Mouse (Mus musculus): Measurements from ENCODE around the gene Tmem144. TPM values are rescaled to one million over a fixed set of nuclear protein-coding genes. Genes with fewer than 3 reads are reported as not detected.

The Tmem144 gene
- polyA plus RNA-seq, 2 experiments: 0.68 to 1.9 TPM

GRCm38 (mm10) chr3:79867121-79867709, 14.6 kb upstream of the Tmem144 start:
- Histone ChIP-seq H3K27ac (no peak overlapping the region), H3K9me3 (ENCODE audit: control insufficient read depth, low read length) (no peaks in the 10 kb centered on the region), H3K27me3 (ENCODE audit: control insufficient read depth, insufficient read depth, low read length) (no peaks in the 10 kb centered on the region), H3K9ac (replicated peaks) (no peak overlapping the region), H3K4me2 (ENCODE audit: low read depth) (no peak overlapping the region), H3K4me3 (ENCODE audit: insufficient read depth in 1 of 2, low read depth in 2 of 2, low read length in 2 of 2) (no peak overlapping the region), H3K36me3 (replicated peaks; ENCODE audit: control insufficient read depth, insufficient read depth, low read depth) (no peaks in the 10 kb centered on the region), H3K4me1 (replicated peaks; ENCODE audit: control insufficient read depth in 2 of 2, insufficient read depth in 2 of 2, low read length in 1 of 2) (no peaks in the 10 kb centered on the region)
- ATAC-seq (ENCODE audit: insufficient read depth) (no peak), DNase-seq (ENCODE audit: low read depth in 3 of 3, low spot score in 3 of 3) (no peak)
- 23% methylated on average over 1 of the region's 1 CpGs for WGBS (ENCODE audit: insufficient replicate concordance)
- TF ChIP-seq EP300 (IDR thresholded peaks at IDR 0.05; ENCODE audit: low read depth): no peak
- no peak for TF ChIP-seq CTCF (IDR thresholded peaks at IDR 0.05; ENCODE audit: low read depth)

GRCm38 (mm10) chr3:79866526-79866925, 14.0 kb upstream of the Tmem144 start:
- no peaks in the 10 kb centered on the region for H3K9me3 ChIP-seq (ENCODE audit: control insufficient read depth, low read length)
- 64% methylated on average over 9 of the region's 9 CpGs for WGBS (ENCODE audit: insufficient replicate concordance)
- H3K27ac ChIP-seq: no peak overlapping the region
- no peak overlapping the region for H3K4me2 ChIP-seq (ENCODE audit: low read depth)
- H3K9ac ChIP-seq (replicated peaks): no peak overlapping the region
- no peak for ATAC-seq (ENCODE audit: insufficient read depth)
- H3K4me1 ChIP-seq (replicated peaks; ENCODE audit: control insufficient read depth in 2 of 2, insufficient read depth in 2 of 2, low read length in 1 of 2): no peaks in the 10 kb centered on the region
- no peaks in the 10 kb centered on the region for H3K27me3 ChIP-seq (ENCODE audit: control insufficient read depth, insufficient read depth, low read length)
- H3K36me3 ChIP-seq (replicated peaks; ENCODE audit: control insufficient read depth, insufficient read depth, low read depth): no peaks in the 10 kb centered on the region
- TF ChIP-seq EP300 (IDR thresholded peaks at IDR 0.05; ENCODE audit: low read depth): no peak
- TF ChIP-seq CTCF (IDR thresholded peaks at IDR 0.05; ENCODE audit: low read depth): no peak
- no peak for DNase-seq (ENCODE audit: low read depth in 3 of 3, low spot score in 3 of 3)
- no peak overlapping the region for H3K4me3 ChIP-seq (ENCODE audit: insufficient read depth in 1 of 2, low read depth in 2 of 2, low read length in 2 of 2)

GRCm38 (mm10) chr3:79866089-79866488, 13.5 kb upstream of the Tmem144 start:
- no peak for ATAC-seq (ENCODE audit: insufficient read depth)
- DNase-seq (ENCODE audit: low read depth in 3 of 3, low spot score in 3 of 3): no peak

GRCm38 (mm10) chr3:79864824-79865223, 12.3 kb upstream of the Tmem144 start:
- Histone ChIP-seq H3K36me3 (replicated peaks; ENCODE audit: control insufficient read depth, insufficient read depth, low read depth) (no peaks in the 10 kb centered on the region), H3K27ac (no peak overlapping the region), H3K9me3 (ENCODE audit: control insufficient read depth, low read length) (no peaks in the 10 kb centered on the region), H3K9ac (replicated peaks) (no peak overlapping the region), H3K27me3 (ENCODE audit: control insufficient read depth, insufficient read depth, low read length) (no peaks in the 10 kb centered on the region), H3K4me2 (ENCODE audit: low read depth) (no peak overlapping the region), H3K4me3 (ENCODE audit: insufficient read depth in 1 of 2, low read depth in 2 of 2, low read length in 2 of 2) (no peak overlapping the region), H3K4me1 (replicated peaks; ENCODE audit: control insufficient read depth in 2 of 2, insufficient read depth in 2 of 2, low read length in 1 of 2) (no peaks in the 10 kb centered on the region)
- 27% methylated on average over 7 of the region's 7 CpGs for WGBS (ENCODE audit: insufficient replicate concordance)
- ATAC-seq (ENCODE audit: insufficient read depth) (no peak), DNase-seq (ENCODE audit: low read depth in 3 of 3, low spot score in 3 of 3) (no peak)
- TF ChIP-seq CTCF (IDR thresholded peaks at IDR 0.05; ENCODE audit: low read depth): no peak
- no peak for TF ChIP-seq EP300 (IDR thresholded peaks at IDR 0.05; ENCODE audit: low read depth)

More at GRCm38 (mm10) chr3:79866089-79866488, 13.5 kb upstream of the Tmem144 start:
- H3K36me3 ChIP-seq (replicated peaks; ENCODE audit: control insufficient read depth, insufficient read depth, low read depth): no peaks in the 10 kb centered on the region
- H3K4me3 ChIP-seq (ENCODE audit: insufficient read depth in 1 of 2, low read depth in 2 of 2, low read length in 2 of 2): no peak overlapping the region
- H3K9me3 ChIP-seq (ENCODE audit: control insufficient read depth, low read length): no peaks in the 10 kb centered on the region
- 69% methylated on average over 3 of the region's 3 CpGs for WGBS (ENCODE audit: insufficient replicate concordance)
- no peaks in the 10 kb centered on the region for H3K4me1 ChIP-seq (replicated peaks; ENCODE audit: control insufficient read depth in 2 of 2, insufficient read depth in 2 of 2, low read length in 1 of 2)
- no peak overlapping the region for H3K4me2 ChIP-seq (ENCODE audit: low read depth)
- TF ChIP-seq EP300 (IDR thresholded peaks at IDR 0.05; ENCODE audit: low read depth): no peak
- no peak for TF ChIP-seq CTCF (IDR thresholded peaks at IDR 0.05; ENCODE audit: low read depth)
- H3K27ac ChIP-seq: no peak overlapping the region
- H3K27me3 ChIP-seq (ENCODE audit: control insufficient read depth, insufficient read depth, low read length): no peaks in the 10 kb centered on the region
- no peak overlapping the region for H3K9ac ChIP-seq (replicated peaks)

- peaks cover 0 to 4% of the 10 kb centered on the region in 2 experiments; a peak in 1 of 4 replicates for H3K4me1 ChIP-seq (replicated peaks; ENCODE audit: control insufficient read depth in 2 of 2, insufficient read depth in 2 of 2, low read length in 1 of 2)
- H3K36me3 ChIP-seq (replicated peaks; ENCODE audit: control insufficient read depth, insufficient read depth, low read depth): no peaks in the 10 kb centered on the region
- H3K27me3 ChIP-seq (ENCODE audit: control insufficient read depth, insufficient read depth, low read length): no peaks in the 10 kb centered on the region
- no peak overlapping the region for H3K9ac ChIP-seq (replicated peaks)
- no peak overlapping the region for H3K4me3 ChIP-seq (ENCODE audit: insufficient read depth in 1 of 2, low read depth in 2 of 2, low read length in 2 of 2)
- H3K27ac ChIP-seq: no peak overlapping the region
- ATAC-seq (ENCODE audit: insufficient read depth): no peak
- WGBS (ENCODE audit: insufficient replicate concordance): 66% methylated on average over 3 of the region's 3 CpGs
- no peaks in the 10 kb centered on the region for H3K9me3 ChIP-seq (ENCODE audit: control insufficient read depth, low read length)
- no peak for DNase-seq (ENCODE audit: low read depth in 3 of 3, low spot score in 3 of 3)
- no peak overlapping the region for H3K4me2 ChIP-seq (ENCODE audit: low read depth)
- TF ChIP-seq CTCF (IDR thresholded peaks at IDR 0.05; ENCODE audit: low read depth) (no peak), EP300 (IDR thresholded peaks at IDR 0.05; ENCODE audit: low read depth) (no peak)
These were observed 5.6 kb upstream of the Tmem144 start for GRCm38 (mm10) chr3:79858221-79858620.
